Mouse (Mus musculus): ENCODE data around the gene Ccdc148. TPM values are rescaled to one million over a fixed set of nuclear protein-coding genes. Genes with fewer than 3 reads are reported as not detected.

Gene Ccdc148
- 2.7 and 3.1 TPM in 2 replicates for polyA plus RNA-seq (2014; fragmentation: Nextera tagmentation; extraction: Ambion mirVana)

DNA sequence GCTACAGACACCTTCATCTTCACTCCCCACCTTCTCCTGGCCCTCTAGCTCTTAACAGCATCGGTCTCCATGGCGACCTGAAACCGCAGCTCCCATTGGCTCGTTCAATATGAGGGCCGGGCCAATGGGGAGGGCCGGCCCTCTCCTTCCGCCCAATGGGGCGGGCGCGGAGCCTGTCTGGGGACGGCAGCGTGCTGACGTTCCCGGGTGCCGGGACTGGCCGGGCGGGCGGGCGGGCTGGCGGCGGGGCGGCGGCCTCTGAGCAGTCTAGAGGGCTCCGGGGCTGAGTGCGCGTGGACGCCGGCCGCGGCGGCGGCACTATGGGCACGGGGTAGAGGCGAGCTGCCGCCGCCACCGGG is at the start of gene Ccdc148, which contains the start of gene Pkp4:
Gene Ccdc148, minus strand, starts transcription at position 79 of the 359 bp plus-strand sequence.
Gene Pkp4, plus strand, starts transcription at position 246 of the 359 bp plus-strand sequence.
- peaks cover 7% of the 10 kb centered on the region for H3K4me1 ChIP-seq (ENCODE audit: control insufficient read depth, insufficient read depth, low read length)
- peak; percentile 98 for ATAC-seq (ENCODE audit: low FRiP score, low TSS enrichment)
- WGBS: 1% methylated on average over 33 of the region's 37 CpGs

DNA sequence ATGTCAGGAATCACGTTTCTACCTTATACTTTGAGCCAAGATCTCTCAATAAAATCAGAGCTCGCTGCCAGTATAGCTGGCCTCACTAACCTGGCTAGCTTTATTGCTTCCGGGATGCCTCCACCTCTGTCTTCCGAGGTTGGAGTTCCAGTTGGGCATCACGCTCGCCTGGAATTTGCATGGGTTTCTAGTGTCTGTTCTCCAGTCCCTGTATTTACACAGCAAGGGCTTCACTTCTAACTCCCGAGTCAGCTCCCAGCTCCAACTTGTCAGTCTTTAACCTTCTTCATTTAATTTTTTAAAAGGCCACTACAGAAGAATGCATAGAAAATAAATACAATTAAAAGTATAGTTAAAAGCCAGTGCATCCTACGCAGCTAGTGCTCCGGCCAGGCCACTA is 47.8 kb upstream of the Ccdc148 start:
- Histone ChIP-seq H3K9ac (replicated peaks; ENCODE audit: low read length) (no peak overlapping the region), H3K27ac (replicated peaks; ENCODE audit: low read depth, low read length) (no peak overlapping the region), H3K4me3 (replicated peaks; ENCODE audit: low read depth, low read length) (no peak overlapping the region), H3K4me1 (ENCODE audit: control insufficient read depth, insufficient read depth, low read length) (peaks cover 8% of the 10 kb centered on the region; the same call in 1 of the 2 replicates), H3K9me3 (ENCODE audit: control insufficient read depth, low read length) (no peaks in the 10 kb centered on the region), H3K27me3 (ENCODE audit: control insufficient read depth, insufficient read depth, low read length) (no peaks in the 10 kb centered on the region), H3K4me2 (ENCODE audit: low read length) (no peak overlapping the region), H3K36me3 (ENCODE audit: control insufficient read depth, insufficient read depth, low read length) (no peaks in the 10 kb centered on the region)
- WGBS: 82% methylated on average over 9 of the region's 9 CpGs
- DNase-seq: no peak
- ATAC-seq (ENCODE audit: low FRiP score, low TSS enrichment): no peak

More for the DNA sequence above, at the start of gene Ccdc148, which contains the start of gene Pkp4:
- Histone ChIP-seq H3K4me2 (ENCODE audit: low read length) (peak within 1 kb of the TSS; percentile 53), H3K36me3 (ENCODE audit: control insufficient read depth, insufficient read depth, low read length) (no peaks in the 10 kb centered on the region), H3K27me3 (ENCODE audit: control insufficient read depth, insufficient read depth, low read length) (no peaks in the 10 kb centered on the region), H3K27ac (replicated peaks; ENCODE audit: low read depth, low read length) (peak within 1 kb of the TSS; percentile 87), H3K9me3 (ENCODE audit: control insufficient read depth, low read length) (no peaks in the 10 kb centered on the region), H3K9ac (replicated peaks; ENCODE audit: low read length) (peak within 1 kb of the TSS; percentile 72), H3K4me3 (replicated peaks; ENCODE audit: low read depth, low read length) (peak within 1 kb of the TSS; percentile 91)
- DNase-seq: peak; percentile 98

DNA sequence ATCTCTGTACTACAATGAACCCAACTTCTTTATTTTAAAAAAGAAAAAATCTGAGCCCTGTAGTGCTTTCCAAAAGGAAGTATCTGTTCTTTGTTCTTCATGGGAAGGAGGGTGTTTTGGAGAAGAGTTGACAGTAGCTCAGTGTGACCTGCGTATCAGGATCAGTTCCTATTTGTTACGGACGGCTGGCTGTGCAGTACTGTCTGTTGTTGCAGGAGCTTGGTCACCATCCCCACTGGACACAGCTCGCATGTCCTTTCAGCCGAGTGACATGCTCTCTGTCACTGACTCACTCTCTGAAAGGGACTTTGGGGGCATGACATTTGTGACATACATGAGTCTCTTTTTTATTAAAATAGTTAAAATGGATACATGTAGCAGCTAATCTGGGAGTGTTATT is 47.2 kb upstream of the Ccdc148 start:
- no peaks in the 10 kb centered on the region for H3K9me3 ChIP-seq (ENCODE audit: control insufficient read depth, low read length)
- DNase-seq: no peak
- no peaks in the 10 kb centered on the region for H3K36me3 ChIP-seq (ENCODE audit: control insufficient read depth, insufficient read depth, low read length)
- no peak overlapping the region for H3K27ac ChIP-seq (replicated peaks; ENCODE audit: low read depth, low read length)
- no peak overlapping the region for H3K9ac ChIP-seq (replicated peaks; ENCODE audit: low read length)
- no peak overlapping the region for H3K4me2 ChIP-seq (ENCODE audit: low read length)
- ATAC-seq (ENCODE audit: low FRiP score, low TSS enrichment): no peak
- no peaks in the 10 kb centered on the region for H3K27me3 ChIP-seq (ENCODE audit: control insufficient read depth, insufficient read depth, low read length)
- no peak overlapping the region for H3K4me3 ChIP-seq (replicated peaks; ENCODE audit: low read depth, low read length)
- peaks cover 8% of the 10 kb centered on the region; the same call in 1 of the 2 replicates for H3K4me1 ChIP-seq (ENCODE audit: control insufficient read depth, insufficient read depth, low read length)
- 24% methylated on average over 5 of the region's 5 CpGs for WGBS

DNA sequence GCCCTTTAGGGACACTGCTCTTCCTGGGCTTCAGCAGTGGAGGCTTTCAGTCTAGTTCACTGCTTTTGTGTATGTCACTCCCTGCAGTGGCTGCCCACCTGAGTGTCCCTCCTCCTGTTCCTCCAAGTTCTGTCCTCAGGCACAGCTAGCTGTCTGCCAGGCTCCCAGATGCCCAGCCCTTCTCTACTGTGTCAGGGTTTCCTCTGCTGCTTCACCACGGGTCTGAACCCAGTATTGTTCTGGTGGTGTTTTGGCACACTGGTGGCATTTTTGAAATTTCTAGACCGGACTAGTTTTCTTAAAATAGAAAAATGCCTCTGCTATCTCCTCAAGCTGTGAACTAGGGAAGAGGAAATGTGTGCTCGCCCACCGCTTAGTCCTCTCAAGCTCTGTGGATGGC is 46.8 kb upstream of the Ccdc148 start:
- Histone ChIP-seq H3K27me3 (ENCODE audit: control insufficient read depth, insufficient read depth, low read length) (no peaks in the 10 kb centered on the region), H3K4me2 (ENCODE audit: low read length) (no peak overlapping the region), H3K9ac (replicated peaks; ENCODE audit: low read length) (no peak overlapping the region), H3K36me3 (ENCODE audit: control insufficient read depth, insufficient read depth, low read length) (no peaks in the 10 kb centered on the region), H3K4me1 (ENCODE audit: control insufficient read depth, insufficient read depth, low read length) (peaks cover 8% of the 10 kb centered on the region; the same call in 1 of the 2 replicates), H3K9me3 (ENCODE audit: control insufficient read depth, low read length) (no peaks in the 10 kb centered on the region), H3K4me3 (replicated peaks; ENCODE audit: low read depth, low read length) (no peak overlapping the region), H3K27ac (replicated peaks; ENCODE audit: low read depth, low read length) (no peak overlapping the region)
- DNase-seq (no peak), ATAC-seq (ENCODE audit: low FRiP score, low TSS enrichment) (no peak)
- 47% methylated on average over 4 of the region's 4 CpGs for WGBS

DNA sequence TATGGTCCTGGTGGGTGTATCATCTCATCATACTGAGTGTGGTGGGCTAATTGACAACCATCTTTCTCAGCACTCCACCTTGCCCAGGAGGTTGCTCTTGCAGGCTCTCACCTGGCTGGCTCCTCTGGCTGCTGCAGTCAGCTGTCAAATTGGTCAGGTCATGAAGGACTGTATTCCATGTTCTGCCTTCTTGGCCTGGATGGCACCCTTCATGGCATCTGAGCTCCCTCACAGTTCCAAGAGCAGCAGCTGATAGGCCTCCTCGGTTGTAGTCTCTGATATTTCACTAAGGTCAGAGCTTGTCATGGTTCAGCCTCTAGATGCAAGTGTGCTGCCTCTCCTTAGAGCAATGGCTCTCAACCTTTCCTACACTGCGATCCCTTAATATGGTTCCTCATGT is 45.7 kb upstream of the Ccdc148 start:
- Histone ChIP-seq H3K4me2 (ENCODE audit: low read length) (no peak overlapping the region), H3K27ac (replicated peaks; ENCODE audit: low read depth, low read length) (no peak overlapping the region), H3K9me3 (ENCODE audit: control insufficient read depth, low read length) (no peaks in the 10 kb centered on the region), H3K4me1 (ENCODE audit: control insufficient read depth, insufficient read depth, low read length) (peaks cover 9% of the 10 kb centered on the region; the same call in 1 of the 2 replicates), H3K27me3 (ENCODE audit: control insufficient read depth, insufficient read depth, low read length) (no peaks in the 10 kb centered on the region), H3K4me3 (replicated peaks; ENCODE audit: low read depth, low read length) (no peak overlapping the region), H3K9ac (replicated peaks; ENCODE audit: low read length) (no peak overlapping the region), H3K36me3 (ENCODE audit: control insufficient read depth, insufficient read depth, low read length) (no peaks in the 10 kb centered on the region)
- DNase-seq (no peak), ATAC-seq (ENCODE audit: low FRiP score, low TSS enrichment) (no peak)
- 95% methylated on average over 2 of the region's 2 CpGs for WGBS

DNA sequence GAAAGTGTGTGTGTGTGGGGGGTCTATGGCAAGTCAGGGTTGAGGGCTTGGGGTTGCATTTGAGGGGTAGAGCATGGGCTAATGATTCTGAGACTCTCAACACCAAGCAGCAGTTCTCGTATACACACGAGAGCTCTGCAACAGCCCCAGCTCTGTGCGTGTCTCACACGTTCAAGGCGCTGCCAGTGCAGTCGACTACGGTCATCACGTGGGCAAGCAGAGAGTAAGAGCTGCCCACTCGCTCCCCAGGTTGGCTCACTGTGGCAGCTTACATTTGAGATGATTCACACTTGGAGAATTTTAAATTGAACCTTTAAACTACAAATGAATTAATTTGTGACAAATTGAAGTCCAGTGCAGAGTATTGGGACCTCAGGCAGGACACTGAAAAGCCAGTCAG is 44.6 kb upstream of the Ccdc148 start:
- 92% methylated on average over 9 of the region's 9 CpGs for WGBS
- H3K9ac ChIP-seq (replicated peaks; ENCODE audit: low read length): no peak overlapping the region
- H3K36me3 ChIP-seq (ENCODE audit: control insufficient read depth, insufficient read depth, low read length): no peaks in the 10 kb centered on the region
- no peak overlapping the region for H3K4me3 ChIP-seq (replicated peaks; ENCODE audit: low read depth, low read length)
- peaks cover 12% of the 10 kb centered on the region; the same call in 1 of the 2 replicates for H3K4me1 ChIP-seq (ENCODE audit: control insufficient read depth, insufficient read depth, low read length)
- ATAC-seq (ENCODE audit: low FRiP score, low TSS enrichment) (no peak), DNase-seq (no peak)
- no peaks in the 10 kb centered on the region for H3K27me3 ChIP-seq (ENCODE audit: control insufficient read depth, insufficient read depth, low read length)
- H3K9me3 ChIP-seq (ENCODE audit: control insufficient read depth, low read length): no peaks in the 10 kb centered on the region
- H3K27ac ChIP-seq (replicated peaks; ENCODE audit: low read depth, low read length): no peak overlapping the region
- no peak overlapping the region for H3K4me2 ChIP-seq (ENCODE audit: low read length)

DNA sequence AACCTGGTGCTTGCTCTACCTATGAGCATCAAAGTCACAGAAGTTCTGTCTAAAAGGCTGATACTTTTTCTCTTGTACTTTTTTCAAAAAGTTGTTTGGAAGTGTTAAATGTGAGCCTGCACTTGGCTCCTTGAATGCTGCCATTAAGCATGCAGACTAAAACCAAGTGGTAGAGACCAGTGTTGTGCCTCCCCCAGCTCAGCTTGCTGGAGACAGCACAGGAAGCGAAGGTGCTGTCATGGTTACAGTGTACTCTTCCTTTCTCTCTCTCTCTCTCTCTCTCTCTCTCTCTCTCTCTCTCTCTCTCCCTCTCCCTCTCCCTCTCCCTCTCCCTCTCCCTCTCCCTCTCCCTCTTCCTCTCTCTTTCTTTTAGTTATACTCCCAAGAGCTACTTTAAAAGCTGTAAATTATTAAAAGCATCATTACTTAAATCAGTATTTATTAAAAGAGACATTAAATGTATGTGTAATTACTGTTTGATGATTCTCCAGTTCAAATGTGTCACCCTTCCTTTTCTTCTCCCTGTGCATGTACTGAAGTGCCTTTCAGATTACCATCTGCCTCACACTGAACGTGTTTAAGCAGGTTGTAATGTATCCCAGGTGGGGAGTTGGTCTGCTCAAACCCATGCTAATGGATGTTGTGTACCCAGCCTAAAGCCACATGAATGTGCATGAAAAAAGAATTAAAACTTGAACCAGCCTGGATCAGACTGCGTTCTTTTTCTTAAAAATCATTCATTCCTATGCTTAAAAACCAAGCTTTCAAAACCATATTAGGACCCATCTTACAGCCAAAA is 43.3 kb upstream of the Ccdc148 start:
- ATAC-seq (ENCODE audit: low FRiP score, low TSS enrichment): no peak
- Histone ChIP-seq H3K9ac (replicated peaks; ENCODE audit: low read length) (no peak overlapping the region), H3K36me3 (ENCODE audit: control insufficient read depth, insufficient read depth, low read length) (no peaks in the 10 kb centered on the region), H3K27ac (replicated peaks; ENCODE audit: low read depth, low read length) (no peak overlapping the region), H3K4me1 (ENCODE audit: control insufficient read depth, insufficient read depth, low read length) (peaks cover 12% of the 10 kb centered on the region; the same call in 1 of the 2 replicates), H3K4me2 (ENCODE audit: low read length) (no peak overlapping the region), H3K4me3 (replicated peaks; ENCODE audit: low read depth, low read length) (no peak overlapping the region), H3K27me3 (ENCODE audit: control insufficient read depth, insufficient read depth, low read length) (no peaks in the 10 kb centered on the region), H3K9me3 (ENCODE audit: control insufficient read depth, low read length) (no peaks in the 10 kb centered on the region)
- 65% methylated on average over 3 of the region's 3 CpGs for WGBS
- DNase-seq: peak; percentile 31

DNA sequence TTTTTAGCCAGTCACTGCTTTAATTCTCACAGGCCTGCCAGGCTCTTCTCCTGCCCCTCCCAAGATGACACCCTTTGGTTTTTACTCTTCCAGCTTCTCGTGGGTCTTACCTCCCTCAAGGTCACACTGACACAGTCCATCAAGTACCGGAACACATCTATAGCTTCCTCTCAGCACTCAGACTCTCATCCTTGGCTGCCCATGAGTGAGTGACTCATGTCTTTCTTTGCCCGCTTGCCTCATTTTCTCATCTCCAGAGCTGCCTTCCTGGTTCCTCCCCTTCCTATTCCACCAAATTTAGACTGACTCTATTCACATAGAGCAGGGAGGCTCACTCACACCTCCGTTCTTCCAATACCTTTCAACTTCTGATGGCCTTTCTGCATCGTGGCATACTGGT is 42.4 kb upstream of the Ccdc148 start:
- 77% methylated on average over 5 of the region's 5 CpGs for WGBS
- DNase-seq: no peak
- no peak overlapping the region for H3K9ac ChIP-seq (replicated peaks; ENCODE audit: low read length)
- no peak for ATAC-seq (ENCODE audit: low FRiP score, low TSS enrichment)
- no peaks in the 10 kb centered on the region for H3K36me3 ChIP-seq (ENCODE audit: control insufficient read depth, insufficient read depth, low read length)
- H3K4me1 ChIP-seq (ENCODE audit: control insufficient read depth, insufficient read depth, low read length): peaks cover 12% of the 10 kb centered on the region; the same call in 1 of the 2 replicates
- H3K27ac ChIP-seq (replicated peaks; ENCODE audit: low read depth, low read length): no peak overlapping the region
- H3K4me3 ChIP-seq (replicated peaks; ENCODE audit: low read depth, low read length): no peak overlapping the region
- no peak overlapping the region for H3K4me2 ChIP-seq (ENCODE audit: low read length)
- no peaks in the 10 kb centered on the region for H3K9me3 ChIP-seq (ENCODE audit: control insufficient read depth, low read length)
- H3K27me3 ChIP-seq (ENCODE audit: control insufficient read depth, insufficient read depth, low read length): no peaks in the 10 kb centered on the region

DNA sequence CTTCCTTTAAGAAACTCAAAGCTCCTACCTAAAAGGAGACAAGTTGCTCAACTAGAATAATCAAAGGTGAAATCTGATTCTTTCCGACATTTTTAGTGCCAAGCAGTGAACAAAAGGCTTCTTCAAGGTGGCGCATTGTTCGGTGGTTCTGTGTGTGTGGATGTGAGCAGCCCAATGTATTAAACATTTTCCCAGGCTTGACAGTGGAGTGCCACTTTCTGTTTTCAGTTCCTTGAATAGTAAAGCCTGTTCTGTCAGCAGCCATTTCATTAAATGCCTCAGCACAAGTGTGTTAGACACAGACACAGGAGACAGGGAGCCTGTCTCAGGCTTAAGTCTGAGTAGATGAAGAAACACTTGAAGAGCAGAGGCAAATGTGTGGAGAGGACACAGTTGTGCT is 40.0 kb upstream of the Ccdc148 start:
- H3K36me3 ChIP-seq (ENCODE audit: control insufficient read depth, insufficient read depth, low read length): no peaks in the 10 kb centered on the region
- DNase-seq: no peak
- H3K27ac ChIP-seq (replicated peaks; ENCODE audit: low read depth, low read length): no peak overlapping the region
- no peak for ATAC-seq (ENCODE audit: low FRiP score, low TSS enrichment)
- H3K27me3 ChIP-seq (ENCODE audit: control insufficient read depth, insufficient read depth, low read length): no peaks in the 10 kb centered on the region
- H3K9ac ChIP-seq (replicated peaks; ENCODE audit: low read length): no peak overlapping the region
- no peak overlapping the region for H3K4me3 ChIP-seq (replicated peaks; ENCODE audit: low read depth, low read length)
- H3K4me2 ChIP-seq (ENCODE audit: low read length): no peak overlapping the region
- H3K9me3 ChIP-seq (ENCODE audit: control insufficient read depth, low read length): no peaks in the 10 kb centered on the region
- WGBS: 70% methylated on average over 3 of the region's 3 CpGs
- H3K4me1 ChIP-seq (ENCODE audit: control insufficient read depth, insufficient read depth, low read length): peaks cover 7% of the 10 kb centered on the region; the same call in 1 of the 2 replicates

All from midbrain, embryonic 14.5 days (tissue).